Mouse (Mus musculus): ENCODE data around the gene 1700007K13Rik. TPM values are rescaled to one million over a fixed set of nuclear protein-coding genes. Genes with fewer than 3 reads are reported as not detected.

The 1700007K13Rik gene
- total and polyA plus RNA-seq, 3 experiments = not detected

DNA sequence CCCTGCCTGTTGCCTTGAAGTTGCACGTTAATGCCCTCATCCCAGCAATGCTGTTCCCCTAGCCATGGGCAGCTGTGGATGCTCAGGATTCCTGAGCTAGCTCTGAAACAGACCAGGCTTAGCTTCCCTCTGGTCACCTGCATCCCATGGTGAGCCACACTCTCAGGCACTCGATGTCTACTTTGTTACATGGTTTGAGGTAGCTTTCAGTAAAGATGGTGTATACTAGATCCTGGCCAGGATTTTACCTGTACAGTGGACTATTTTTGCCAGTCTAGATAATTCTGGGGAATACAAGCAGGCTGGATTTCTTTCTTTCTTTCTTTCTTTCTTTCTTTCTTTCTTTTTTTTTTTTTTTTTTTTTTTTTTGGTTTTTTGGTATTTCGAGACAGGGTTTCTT lies 39.7 kb upstream of the 1700007K13Rik start, which contains the start of gene Gm10134:
Gene Gm10134, plus strand, starts transcription at position 301 of the 400 bp plus-strand sequence.
- TF ChIP-seq POLR2AphosphoS2 (IDR thresholded peaks at IDR 0.05; ENCODE audit: low read length) = no peak
- no peak for TF ChIP-seq MXI1 (IDR thresholded peaks at IDR 0.05; ENCODE audit: low read depth, low read length)
- no peak for TF ChIP-seq RAD21 (IDR thresholded peaks at IDR 0.05; ENCODE audit: low read depth, low read length)
- TF ChIP-seq POLR2A (IDR thresholded peaks at IDR 0.05; ENCODE audit: control insufficient read depth in 1 of 2, insufficient read depth in 1 of 2, low read depth in 1 of 2, low read length in 2 of 2, poor library complexity in 1 of 2) = no peak
- TF ChIP-seq ETS1 (IDR thresholded peaks at IDR 0.05; ENCODE audit: low read depth, low read length) = no peak
- no peak for TF ChIP-seq JUND (IDR thresholded peaks at IDR 0.05; ENCODE audit: low read depth, low read length)
- no peak for TF ChIP-seq ZKSCAN1 (IDR thresholded peaks at IDR 0.05; ENCODE audit: low read depth, low read length)
- TF ChIP-seq CHD2 (IDR thresholded peaks at IDR 0.05; ENCODE audit: low read length) = no peak
- TF ChIP-seq CTCF (IDR thresholded peaks at IDR 0.05 in 2 of 3, conservative IDR thresholded peaks at IDR 0.05 in 1 of 3; ENCODE audit: control insufficient read depth in 1 of 3, insufficient read depth in 1 of 3, low read depth in 2 of 3, low read length in 3 of 3, poor library complexity in 1 of 3, severe bottlenecking in 1 of 3) = no peak
- TF ChIP-seq ZMIZ1 (IDR thresholded peaks at IDR 0.05; ENCODE audit: low read depth, low read length) = no peak
- TF ChIP-seq GATA1 (IDR thresholded peaks at IDR 0.05; ENCODE audit: low read depth, low read length) = no peak
- TF ChIP-seq RCOR1 (IDR thresholded peaks at IDR 0.05; ENCODE audit: low read depth, low read length) = no peak
- no peak for TF ChIP-seq ZNF384 (IDR thresholded peaks at IDR 0.05; ENCODE audit: low read depth, low read length)
- TF ChIP-seq E2F4 (IDR thresholded peaks at IDR 0.05; ENCODE audit: borderline replicate concordance, low read depth, low read length) = no peak
- H3K79me2 ChIP-seq (ENCODE audit: control insufficient read depth, insufficient read depth, low read length, poor library complexity) = no peaks in the 10 kb centered on the region
- DNase-seq (ENCODE audit: low read depth, low spot score) = no peak
- no peak within 1 kb of the TSS for H3K4me3 ChIP-seq (ENCODE audit: control insufficient read depth in 1 of 2, insufficient read depth in 1 of 2, low read depth in 2 of 2, low read length in 2 of 2)
- no peak within 1 kb of the TSS for H3K27ac ChIP-seq (ENCODE audit: control insufficient read depth, low read depth, low read length)
- H3K9ac ChIP-seq (ENCODE audit: control insufficient read depth, low read depth, low read length, poor library complexity, severe bottlenecking) = no peak within 1 kb of the TSS
- no peaks in the 10 kb centered on the region for H3K9me3 ChIP-seq (replicated peaks; ENCODE audit: insufficient read depth, low read length)
- no peaks in the 10 kb centered on the region for H3K4me1 ChIP-seq (ENCODE audit: control insufficient read depth in 1 of 2, insufficient read depth in 2 of 2, low read length in 2 of 2)
- peaks cover 10 to 32% of the 10 kb centered on the region in 2 experiments for H3K27me3 ChIP-seq (ENCODE audit: control insufficient read depth in 1 of 2, insufficient read depth in 2 of 2, low read length in 2 of 2)
- H3K36me3 ChIP-seq (ENCODE audit: control insufficient read depth in 1 of 2, insufficient read depth in 2 of 2, low read length in 2 of 2) = no peaks in the 10 kb centered on the region

DNA sequence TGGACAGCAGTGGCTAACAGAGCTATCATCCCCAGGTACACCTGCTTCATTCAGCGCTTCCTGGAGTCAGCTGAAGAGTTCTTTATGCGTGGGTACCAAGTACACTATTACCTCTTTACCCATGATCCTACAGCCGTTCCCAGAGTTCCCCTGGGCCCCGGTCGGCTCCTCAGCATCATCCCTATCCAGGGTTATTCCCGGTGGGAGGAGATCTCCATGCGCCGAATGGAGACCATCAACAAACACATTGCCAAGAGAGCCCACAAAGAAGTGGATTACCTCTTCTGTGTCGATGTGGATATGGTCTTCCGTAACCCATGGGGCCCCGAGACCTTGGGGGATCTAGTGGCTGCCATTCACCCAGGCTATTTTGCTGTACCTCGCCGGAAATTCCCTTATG lies 38.5 kb upstream of the 1700007K13Rik start:
- Histone ChIP-seq H3K27me3 (ENCODE audit: control insufficient read depth in 1 of 2, insufficient read depth in 2 of 2, low read length in 2 of 2) (peaks cover 10 to 28% of the 10 kb centered on the region in 2 experiments), H3K4me1 (ENCODE audit: control insufficient read depth in 1 of 2, insufficient read depth in 2 of 2, low read length in 2 of 2) (no peaks in the 10 kb centered on the region), H3K9me3 (replicated peaks; ENCODE audit: insufficient read depth, low read length) (no peaks in the 10 kb centered on the region), H3K27ac (ENCODE audit: control insufficient read depth, low read depth, low read length) (no peak overlapping the region), H3K9ac (ENCODE audit: control insufficient read depth, low read depth, low read length, poor library complexity, severe bottlenecking) (no peak overlapping the region), H3K79me2 (ENCODE audit: control insufficient read depth, insufficient read depth, low read length, poor library complexity) (no peaks in the 10 kb centered on the region), H3K36me3 (ENCODE audit: control insufficient read depth in 1 of 2, insufficient read depth in 2 of 2, low read length in 2 of 2) (no peaks in the 10 kb centered on the region), H3K4me3 (ENCODE audit: control insufficient read depth in 1 of 2, insufficient read depth in 1 of 2, low read depth in 2 of 2, low read length in 2 of 2) (no peak overlapping the region)
- no peak for DNase-seq (ENCODE audit: low read depth, low spot score)
- TF ChIP-seq TAL1 (IDR thresholded peaks at IDR 0.05; ENCODE audit: low read length) (no peak), ETS1 (IDR thresholded peaks at IDR 0.05; ENCODE audit: low read depth, low read length) (no peak), CHD2 (IDR thresholded peaks at IDR 0.05; ENCODE audit: low read length) (no peak), MXI1 (IDR thresholded peaks at IDR 0.05; ENCODE audit: low read depth, low read length) (no peak), MAX (IDR thresholded peaks at IDR 0.05; ENCODE audit: low read length) (no peak), HCFC1 (IDR thresholded peaks at IDR 0.05; ENCODE audit: low read depth, low read length) (no peak), RCOR1 (IDR thresholded peaks at IDR 0.05; ENCODE audit: low read depth, low read length) (no peak), MYB (IDR thresholded peaks at IDR 0.05; ENCODE audit: low read depth, low read length) (no peak), MEF2A (IDR thresholded peaks at IDR 0.05; ENCODE audit: extremely low read depth, insufficient replicate concordance, low read depth, low read length, poor library complexity, severe bottlenecking) (no peak), KAT2A (conservative IDR thresholded peaks at IDR 0.05; ENCODE audit: low read depth, low read length) (no peak), ZMIZ1 (IDR thresholded peaks at IDR 0.05; ENCODE audit: low read depth, low read length) (no peak), ZNF384 (IDR thresholded peaks at IDR 0.05; ENCODE audit: low read depth, low read length) (no peak), ELF1 (IDR thresholded peaks at IDR 0.05; ENCODE audit: low read depth, low read length) (no peak), POLR2AphosphoS5 (IDR thresholded peaks at IDR 0.05; ENCODE audit: borderline replicate concordance, low read depth, low read length) (no peak)

Data from MEL (cell line).